Mouse (Mus musculus) embryonic facial prominence, embryonic 11.5 days (tissue): ENCODE measurements around the gene Bad. TPM values are rescaled to one million over a fixed set of nuclear protein-coding genes. Genes with fewer than 3 reads are reported as not detected.

ENCODE experiments used
- ATAC-seq: fragments of 200-750 bp; cut with Nextera tagmentation; replicated peaks from 2 replicates; pipeline ENCODE4 v1.8.0; 2017; ENCODE audit warnings: low read depth; ENCODE audit not compliant: insufficient number of reproducible peaks, low FRiP score, low TSS enrichment
- DNase-seq: peaks from one replicate; pipeline ENCODE4 v3.0.0-alpha.2; 2015; ENCODE audit warnings: low spot score
- H3K27ac ChIP-seq: fragments of 300-500 bp; sonication (generic); replicated peaks from 2 replicates; pipeline ENCODE4 v1.5.1; 2014; ENCODE audit warnings: mild to moderate bottlenecking, low read depth, low read length, control low read depth
- H3K27me3 ChIP-seq: fragments of 300-500 bp; sonication (generic); 2 replicates; pipeline ENCODE4 v1.6.1; 2014; ENCODE audit warnings: mild to moderate bottlenecking, low read length, moderate library complexity, mixed read lengths; ENCODE audit not compliant: control insufficient read depth, insufficient read depth
- H3K36me3 ChIP-seq: fragments of 300-500 bp; sonication (generic); replicated peaks from 2 replicates; pipeline ENCODE4 v1.6.1; 2014; ENCODE audit warnings: low read depth, mild to moderate bottlenecking, low read length, moderate library complexity, mixed read lengths; ENCODE audit not compliant: control insufficient read depth, insufficient read depth
- H3K4me1 ChIP-seq: fragments of 300-500 bp; sonication (generic); 2 replicates; pipeline ENCODE4 v1.6.1; 2014; ENCODE audit warnings: low read length, mixed read lengths; ENCODE audit not compliant: control insufficient read depth, insufficient read depth
- H3K4me2 ChIP-seq: fragments of 300-500 bp; sonication (generic); 2 replicates; pipeline ENCODE4 v1.6.1; 2014; ENCODE audit warnings: low read depth, mild to moderate bottlenecking, control low read depth, low read length, moderate library complexity
- H3K4me3 ChIP-seq: fragments of 300-500 bp; sonication (generic); 2 replicates; pipeline ENCODE4 v1.5.1; 2014; ENCODE audit warnings: low read depth, low read length, control low read depth
- H3K9ac ChIP-seq: fragments of 300-500 bp; sonication (generic); replicated peaks from 2 replicates; pipeline ENCODE4 v1.6.1; 2014; ENCODE audit warnings: mild to moderate bottlenecking, control low read depth, low read length
- H3K9me3 ChIP-seq: fragments of 300-500 bp; sonication (generic); replicated peaks from 2 replicates; pipeline ENCODE4 v1.6.1; 2016; ENCODE audit warnings: mild to moderate bottlenecking, low read length, inconsistent platforms, mixed read lengths; ENCODE audit not compliant: control insufficient read depth
- WGBS: fragments of 180-500 bp; shearing (Covaris S2); extraction: QIAGEN DNeasy Blood & Tissue Kit; methylation state at CpG from one replicate; pipeline ENCODE4 v1.1.7; 2014; 5-methylcytosine and 5-hydroxymethylcytosine counted together
- microRNA-seq: library from miRNA; unstranded; fragments of <30 nt; microRNA quantifications from one replicate; pipeline ENCODE4, GENCODE M21; 2016; ENCODE audit warnings: borderline number of aligned reads
- polyA plus RNA-seq: library from polyadenylated mRNA; unstranded; fragments of >200 nt; fragmentation: Nextera tagmentation; extraction: Ambion mirVana; gene quantifications from 2 replicates; pipeline ENCODE4 v1.2.1, GENCODE M21; 2014

The Bad gene
- polyA plus RNA-seq, 1 experiment from 2014 or later: 60.7 TPM

GRCm38 (mm10) chr19:6997721-6998290, 56.1 kb downstream of the Bad start:
- no peak overlapping the region for H3K27ac ChIP-seq
- H3K27me3 ChIP-seq: no peaks in the 10 kb centered on the region
- peaks cover 3% of the 10 kb centered on the region for H3K36me3 ChIP-seq
- WGBS: 84% methylated on average over 9 of the region's 9 CpGs
- DNase-seq: no peak
- no peaks in the 10 kb centered on the region for H3K9me3 ChIP-seq
- no peak overlapping the region for H3K4me2 ChIP-seq
- H3K9ac ChIP-seq: no peak overlapping the region
- no peak for ATAC-seq
- H3K4me1 ChIP-seq: peaks cover 12% of the 10 kb centered on the region
- H3K4me3 ChIP-seq: no peak overlapping the region

- no peaks in the 10 kb centered on the region for H3K9me3 ChIP-seq
- no peak overlapping the region for H3K4me3 ChIP-seq
- no peak overlapping the region for H3K9ac ChIP-seq
- no peak overlapping the region for H3K4me2 ChIP-seq
- ATAC-seq: no peak
- no peaks in the 10 kb centered on the region for H3K27me3 ChIP-seq
- no peak for DNase-seq
- H3K4me1 ChIP-seq: peaks cover 8% of the 10 kb centered on the region; the same call in 1 of the 2 replicates
- H3K36me3 ChIP-seq: peaks cover 3% of the 10 kb centered on the region
- 96% methylated on average over 19 of the region's 19 CpGs for WGBS
- H3K27ac ChIP-seq: no peak overlapping the region
Observed at GRCm38 (mm10) chr19:6999360-7000063, 57.9 kb downstream of the Bad start.

Small RNAs within 50 kb of the gene (microRNA-seq; reads per million reads assigned to microRNA genes)
- gene Mir6990: not detected

Other genes with a start within 250 kb of the Bad start
- gene Rps6ka4, start 101.2 kb upstream of the Bad start, polyA plus RNA-seq: 5.9 TPM in 2 replicates
- gene Ccdc88b, start 83.7 kb upstream of the Bad start, polyA plus RNA-seq: 0.39 and 0.88 TPM in 2 replicates
- 159 and 166 TPM in 2 replicates for gene Trmt112, start 32.2 kb upstream of the Bad start, polyA plus RNA-seq
- gene Prdx5, start 31.8 kb upstream of the Bad start, polyA plus RNA-seq: 110 and 128 TPM in 2 replicates
- 2.7 and 3.3 TPM in 2 replicates for gene Esrra, start 20.0 kb upstream of the Bad start, polyA plus RNA-seq
- 1.0 and 1.9 TPM in 2 replicates for gene Catsperz, start 16.5 kb upstream of the Bad start, polyA plus RNA-seq
- 0.26 and 0.32 TPM in 2 replicates for gene Kcnk4, start 7.3 kb upstream of the Bad start, polyA plus RNA-seq
- 18.1 and 21.9 TPM in 2 replicates for gene Gpr137, start 619 bp downstream of the Bad start, polyA plus RNA-seq
- 247 and 268 TPM in 2 replicates for gene Ppp1r14b, start 33.1 kb downstream of the Bad start, polyA plus RNA-seq
- gene Plcb3, start 34.6 kb downstream of the Bad start, polyA plus RNA-seq: 22.6 and 26.8 TPM in 2 replicates
- gene Fkbp2, start 38.6 kb downstream of the Bad start, polyA plus RNA-seq: 65.1 and 65.2 TPM in 2 replicates
- 26.7 and 30.5 TPM in 2 replicates for gene Vegfb, start 45.8 kb downstream of the Bad start, polyA plus RNA-seq
- 16.1 and 18.0 TPM in 2 replicates for gene Dnajc4, start 50.7 kb downstream of the Bad start, polyA plus RNA-seq
- 19.5 and 19.6 TPM in 2 replicates for gene Nudt22, start 54.3 kb downstream of the Bad start, polyA plus RNA-seq
- 8.0 and 11.7 TPM in 2 replicates for gene Trpt1, start 54.3 kb downstream of the Bad start, polyA plus RNA-seq
- gene Fermt3, start 77.6 kb downstream of the Bad start, polyA plus RNA-seq: 6.3 and 6.6 TPM in 2 replicates
- 400 and 412 TPM in 2 replicates for gene Stip1, start 98.1 kb downstream of the Bad start, polyA plus RNA-seq
- gene Macrod1, start 114.9 kb downstream of the Bad start, polyA plus RNA-seq: 5.0 and 6.9 TPM in 2 replicates
- gene Flrt1, start 163.9 kb downstream of the Bad start, polyA plus RNA-seq: 3.0 and 4.4 TPM in 2 replicates